Mouse (Mus musculus): ENCODE results near the gene H2al1m.
"Not testable (repeated sequence)": the region's sequence is repeated elsewhere in the genome, so short reads cannot be mapped to it uniquely, and the experiment has no call there.

H2al1m gene

GRCm38 (mm10) chrX:9302791-9303190 lies 19.2 kb downstream of the H2al1m start:
- in situ Hi-C loops (cut with MboI; ENCODE audit: low pct_unique_long_range_greater_than_20kb in 1 of 2, low sequenced_read_pairs in 2 of 2, unreplicated experiment in 1 of 2), result no loop called here

- in situ Hi-C loops (cut with MboI; ENCODE audit: low pct_unique_long_range_greater_than_20kb in 1 of 2, low sequenced_read_pairs in 2 of 2, unreplicated experiment in 1 of 2), result no loop called here
Observed at GRCm38 (mm10) chrX:9303455-9303854, 19.9 kb downstream of the H2al1m start.

- in situ Hi-C loops (cut with MboI; ENCODE audit: low pct_unique_long_range_greater_than_20kb in 1 of 2, low sequenced_read_pairs in 2 of 2, unreplicated experiment in 1 of 2), result not testable (repeated sequence)
Observed at GRCm38 (mm10) chrX:9316457-9316856, 32.9 kb downstream of the H2al1m start.

GRCm38 (mm10) chrX:9327954-9328353 lies 44.4 kb downstream of the H2al1m start:
- in situ Hi-C loops (cut with MboI; ENCODE audit: low pct_unique_long_range_greater_than_20kb in 1 of 2, low sequenced_read_pairs in 2 of 2, unreplicated experiment in 1 of 2), result not testable (repeated sequence)

- in situ Hi-C loops (cut with MboI; ENCODE audit: low pct_unique_long_range_greater_than_20kb in 1 of 2, low sequenced_read_pairs in 2 of 2, unreplicated experiment in 1 of 2), result not testable (repeated sequence)
Observed at GRCm38 (mm10) chrX:9332366-9332962, 48.9 kb downstream of the H2al1m start.

- in situ Hi-C loops (cut with MboI; ENCODE audit: low pct_unique_long_range_greater_than_20kb in 1 of 2, low sequenced_read_pairs in 2 of 2, unreplicated experiment in 1 of 2), result not testable (repeated sequence)
Observed at GRCm38 (mm10) chrX:9333035-9333434, 49.5 kb downstream of the H2al1m start.
